8 mouse cellular contexts compared by ENCODE assay signal in the genomic region with DNA sequence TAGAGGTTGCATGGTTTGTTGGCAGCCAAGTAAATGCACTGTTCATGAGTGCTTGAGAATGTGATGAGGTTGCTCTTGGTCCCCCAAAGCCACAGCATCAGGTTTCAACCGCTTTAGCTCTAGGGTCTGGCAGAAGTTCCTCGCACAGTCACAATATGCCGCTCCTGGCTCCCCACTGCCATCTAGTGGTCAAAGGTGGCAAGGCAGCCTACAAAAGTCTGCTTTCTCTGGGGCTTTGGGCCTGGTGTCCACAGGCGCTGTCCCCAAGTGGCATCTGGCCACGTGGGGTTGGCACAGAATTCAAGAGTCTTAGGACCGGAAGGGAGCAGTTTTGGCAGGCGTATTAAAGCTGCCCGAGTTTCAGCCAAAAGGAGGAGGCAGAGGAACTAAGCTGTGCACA. TPM values are rescaled to one million over a fixed set of nuclear protein-coding genes. Genes with fewer than 3 reads are reported as not detected.
DNase-seq lines count a peak whose midpoint lies in the region; ATAC-seq and TF ChIP-seq lines count a peak whose summit lies in the region.

No protein-coding gene starts in this region.

- peaks cover 0 to 16% of the 10 kb centered on the region in 2 experiments; a peak in 2 of 4 replicates for H3K4me1 ChIP-seq in CH12.LX (ENCODE audit: control insufficient read depth in 1 of 2, insufficient read depth in 2 of 2)
- H3K4me1 ChIP-seq in brown adipose tissue, adult 24 weeks (ENCODE audit: control insufficient read depth, insufficient read depth, insufficient read length, low read length) = peaks cover 10% of the 10 kb centered on the region
- H3K4me1 ChIP-seq in forebrain, embryonic 10.5 days = peaks cover 40% of the 10 kb centered on the region
- peaks cover 27% of the 10 kb centered on the region for H3K4me1 ChIP-seq in heart, embryonic 16.5 days (ENCODE audit: control insufficient read depth, insufficient read depth, low read length)
- no peaks in the 10 kb centered on the region for H3K4me1 ChIP-seq in liver, embryonic 14.5 days (replicated peaks; ENCODE audit: control insufficient read depth in 2 of 2, insufficient read depth in 2 of 2, low read length in 1 of 2)
- peaks cover 31% of the 10 kb centered on the region for H3K4me1 ChIP-seq in neural tube, embryonic 12.5 days
- peaks cover 7% of the 10 kb centered on the region for H3K4me1 ChIP-seq in stomach, postnatal 0 days (replicated peaks; ENCODE audit: control insufficient read depth, insufficient read depth)

- no peak overlapping the region for H3K9ac ChIP-seq in CH12.LX (ENCODE audit: insufficient read depth, low read depth)
- H3K9ac ChIP-seq in heart, embryonic 16.5 days (ENCODE audit: low read length) = 0 out of 2 replicates have a peak overlapping the region, but pooled peaks have one; percentile 37
- H3K9ac ChIP-seq in liver, embryonic 14.5 days (replicated peaks) = no peak overlapping the region
- no peak overlapping the region for H3K9ac ChIP-seq in neural tube, embryonic 12.5 days
- no peak overlapping the region for H3K9ac ChIP-seq in stomach, postnatal 0 days (ENCODE audit: low read length)

- no peaks in the 10 kb centered on the region for H3K9me3 ChIP-seq in CH12.LX (replicated peaks; ENCODE audit: low read length)
- H3K9me3 ChIP-seq in forebrain, embryonic 10.5 days = no peaks in the 10 kb centered on the region
- H3K9me3 ChIP-seq in heart, embryonic 16.5 days (replicated peaks; ENCODE audit: control insufficient read depth, low read length) = no peaks in the 10 kb centered on the region
- no peaks in the 10 kb centered on the region for H3K9me3 ChIP-seq in liver, embryonic 14.5 days (ENCODE audit: control insufficient read depth, low read length)
- H3K9me3 ChIP-seq in neural tube, embryonic 12.5 days = no peaks in the 10 kb centered on the region
- H3K9me3 ChIP-seq in stomach, postnatal 0 days (ENCODE audit: control insufficient read depth, low read length) = no peaks in the 10 kb centered on the region

- 7% methylated on average over 8 of the region's 8 CpGs for WGBS in forebrain, embryonic 10.5 days
- 4% methylated on average over 8 of the region's 8 CpGs for WGBS in heart, embryonic 16.5 days
- 7% methylated on average over 8 of the region's 8 CpGs for WGBS in liver, embryonic 14.5 days (ENCODE audit: insufficient replicate concordance)
- WGBS in neural tube, embryonic 12.5 days = 6% methylated on average over 8 of the region's 8 CpGs
- 4% methylated on average over 8 of the region's 8 CpGs for WGBS in stomach, postnatal 0 days

- H3K79me2 ChIP-seq in CH12.LX (replicated peaks; ENCODE audit: control insufficient read depth, extremely low read depth, insufficient read depth, poor library complexity, severe bottlenecking) = no peaks in the 10 kb centered on the region

- TF ChIP-seq CTCF in CH12.LX (conservative IDR thresholded peaks at IDR 0.05 in 1 of 2, IDR thresholded peaks at IDR 0.05 in 1 of 2; ENCODE audit: low read depth in 2 of 2, low read length in 2 of 2) = peak; percentile 96 to 99
- TF ChIP-seq CTCF in liver, embryonic 14.5 days (IDR thresholded peaks at IDR 0.05; ENCODE audit: low read depth) = peak; percentile 99
- peak; percentile 100 for TF ChIP-seq CTCF in stomach, postnatal 0 days (IDR thresholded peaks at IDR 0.05; ENCODE audit: low read depth)

- DNase-seq in CH12.LX (ENCODE audit: extremely low read depth) = peak; percentile 76
- peak; percentile 89 for DNase-seq in forebrain, embryonic 10.5 days (ENCODE audit: extremely low spot score, low spot score)
- DNase-seq in kidney, postnatal 36 days = peak; percentile 78 to 94
- peak; percentile 12 to 29 (median 14) for DNase-seq in liver, embryonic 14.5 days (ENCODE audit: low read depth in 3 of 3, low spot score in 3 of 3)
- DNase-seq in stomach, postnatal 0 days (ENCODE audit: low spot score) = peak; percentile 86

- no peak for TF ChIP-seq EP300 in CH12.LX (IDR thresholded peaks at IDR 0.05; ENCODE audit: low read length)
- no peak for TF ChIP-seq EP300 in liver, embryonic 14.5 days (IDR thresholded peaks at IDR 0.05; ENCODE audit: low read depth)
- no peak for TF ChIP-seq EP300 in stomach, postnatal 0 days (optimal IDR thresholded peaks at IDR 0.05)

- peaks cover 7% of the 10 kb centered on the region for H3K27me3 ChIP-seq in CH12.LX (replicated peaks)
- peaks cover 56% of the 10 kb centered on the region for H3K27me3 ChIP-seq in forebrain, embryonic 10.5 days (ENCODE audit: poor library complexity, severe bottlenecking)
- H3K27me3 ChIP-seq in heart, embryonic 16.5 days (ENCODE audit: control insufficient read depth, insufficient read depth, low read length) = no peaks in the 10 kb centered on the region
- peaks cover 42% of the 10 kb centered on the region for H3K27me3 ChIP-seq in liver, embryonic 14.5 days (ENCODE audit: control insufficient read depth, insufficient read depth, low read length)
- peaks cover 42% of the 10 kb centered on the region for H3K27me3 ChIP-seq in neural tube, embryonic 12.5 days (replicated peaks)
- H3K27me3 ChIP-seq in stomach, postnatal 0 days (ENCODE audit: control insufficient read depth, insufficient read depth, low read length) = no peaks in the 10 kb centered on the region

- in situ Hi-C loops in CH12.LX (cut with MboI; ENCODE audit: low pct_ligation_motif_present, low pct_unique_long_range_greater_than_20kb, low sequenced_read_pairs) = no loop called here

- peak; percentile 98 for TF ChIP-seq RAD21 in CH12.LX (IDR thresholded peaks at IDR 0.05; ENCODE audit: low read depth, low read length)

- ATAC-seq in heart, embryonic 16.5 days (replicated peaks; ENCODE audit: extremely low read depth, insufficient read depth, low FRiP score) = peak; percentile 61
- no peak for ATAC-seq in liver, embryonic 14.5 days (ENCODE audit: insufficient read depth)
- 0 out of 2 replicates have a peak, but pooled peaks have one; percentile 37 for ATAC-seq in neural tube, embryonic 12.5 days (ENCODE audit: low FRiP score, low read depth)
- ATAC-seq in stomach, postnatal 0 days (ENCODE audit: low FRiP score, low TSS enrichment) = peak; percentile 50

- no peak overlapping the region for H3K27ac ChIP-seq in CH12.LX (ENCODE audit: insufficient read depth, low read depth)
- peak overlapping the region; percentile 88 for H3K27ac ChIP-seq in brown adipose tissue, adult 24 weeks (replicated peaks; ENCODE audit: low read depth, low read length)
- H3K27ac ChIP-seq in forebrain, embryonic 10.5 days = no peak overlapping the region
- peak overlapping the region; percentile 43 for H3K27ac ChIP-seq in heart, embryonic 16.5 days (ENCODE audit: low read length)
- H3K27ac ChIP-seq in liver, embryonic 14.5 days = no peak overlapping the region
- H3K27ac ChIP-seq in neural tube, embryonic 12.5 days = no peak overlapping the region
- H3K27ac ChIP-seq in stomach, postnatal 0 days (replicated peaks) = peak overlapping the region; percentile 61; the same call in 1 of the 2 replicates

- no peak overlapping the region for H3K4me2 ChIP-seq in CH12.LX (ENCODE audit: insufficient read depth, low read depth, poor library complexity, severe bottlenecking)
- 0 out of 2 replicates have a peak overlapping the region, but pooled peaks have one; percentile 14 for H3K4me2 ChIP-seq in heart, embryonic 16.5 days (ENCODE audit: low read depth, low read length)
- no peak overlapping the region for H3K4me2 ChIP-seq in liver, embryonic 14.5 days (ENCODE audit: low read depth)
- H3K4me2 ChIP-seq in neural tube, embryonic 12.5 days (replicated peaks) = no peak overlapping the region
- no peak overlapping the region for H3K4me2 ChIP-seq in stomach, postnatal 0 days (replicated peaks; ENCODE audit: low read depth)

- dilution Hi-C loops in CH12.LX (cut with MboI; ENCODE audit: extremely low pct_ligation_motif_present, extremely low pct_unique_long_range_greater_than_20kb, low sequenced_read_pairs) = no loop called here

- no peaks in the 10 kb centered on the region for H3K36me3 ChIP-seq in CH12.LX (replicated peaks in 1 of 2; ENCODE audit: control insufficient read depth in 1 of 2, insufficient read depth in 1 of 2, low read length in 1 of 2)
- no peaks in the 10 kb centered on the region for H3K36me3 ChIP-seq in forebrain, embryonic 10.5 days (replicated peaks)
- H3K36me3 ChIP-seq in heart, embryonic 16.5 days (ENCODE audit: control insufficient read depth, insufficient read depth) = peaks cover 9% of the 10 kb centered on the region; the same call in 1 of the 2 replicates
- no peaks in the 10 kb centered on the region for H3K36me3 ChIP-seq in liver, embryonic 14.5 days (replicated peaks; ENCODE audit: control insufficient read depth, insufficient read depth, low read depth)
- H3K36me3 ChIP-seq in neural tube, embryonic 12.5 days = no peaks in the 10 kb centered on the region
- peaks cover 2% of the 10 kb centered on the region; the same call in 1 of the 2 replicates for H3K36me3 ChIP-seq in stomach, postnatal 0 days (ENCODE audit: control insufficient read depth, insufficient read depth, low read length)

- H3K4me3 ChIP-seq in CH12.LX (replicated peaks in 1 of 3; ENCODE audit: low read depth in 2 of 3, low read length in 2 of 3, poor library complexity in 1 of 3) = no peak overlapping the region
- no peak overlapping the region for H3K4me3 ChIP-seq in brown adipose tissue, adult 24 weeks (ENCODE audit: insufficient read depth, low read depth, low read length)
- H3K4me3 ChIP-seq in forebrain, embryonic 10.5 days = no peak overlapping the region
- no peak overlapping the region for H3K4me3 ChIP-seq in heart, embryonic 16.5 days (ENCODE audit: low read length)
- H3K4me3 ChIP-seq in liver, embryonic 14.5 days (ENCODE audit: insufficient read depth in 1 of 2, low read depth in 2 of 2, low read length in 2 of 2) = no peak overlapping the region
- H3K4me3 ChIP-seq in neural tube, embryonic 12.5 days = no peak overlapping the region
- no peak overlapping the region for H3K4me3 ChIP-seq in stomach, postnatal 0 days (ENCODE audit: low read depth, low read length)

- TF ChIP-seq POLR2A in CH12.LX (IDR thresholded peaks at IDR 0.05; ENCODE audit: low read depth, low read length) = no peak

TF ChIP-seq in CH12.LX, 34 proteins besides CTCF, POLR2A, EP300 and RAD21 (continues in another document):
- peak; percentile 92 for TF ChIP-seq ZC3H11A (IDR thresholded peaks at IDR 0.05; ENCODE audit: low read depth, low read length)
- TF ChIP-seq BHLHE40 (IDR thresholded peaks at IDR 0.05; ENCODE audit: low read depth, low read length) = no peak

RNA-seq across cellular contexts. Expression of a gene that starts 6.8 kb away (rescaled TPM):
- total RNA-seq in CH12.LX (2012; rRNA removed) (not detected in 2 replicates), CH12.LX (2014; rRNA removed) (not detected in 2 replicates)
- 0.22 TPM in 1 of 2 replicates, not detected in the other for polyA plus RNA-seq in CH12.LX (2012; ENCODE audit: insufficient read length, low read depth)
- polyA plus RNA-seq in brown adipose tissue, adult 24 weeks (2012; ENCODE audit: insufficient read depth, insufficient read length, missing spikeins) = 51.2 and 71.0 TPM in 2 replicates
- polyA plus RNA-seq in forebrain, embryonic 10.5 days (2016; fragmentation: Nextera tagmentation; extraction: Ambion mirVana) = 12.9 and 15.6 TPM in 2 replicates
- polyA plus RNA-seq in heart, embryonic 16.5 days (2015; fragmentation: Nextera tagmentation; extraction: Ambion mirVana) = 119 and 126 TPM in 2 replicates
- 3.8 and 4.2 TPM in 2 replicates for polyA plus RNA-seq in liver, embryonic 14.5 days (2012; rRNA removed)
- polyA plus RNA-seq in liver, embryonic 14.5 days (2014; fragmentation: Nextera tagmentation; extraction: Ambion mirVana) = 12.4 TPM in 2 replicates
- 29.8 and 31.7 TPM in 2 replicates for polyA plus RNA-seq in neural tube, embryonic 12.5 days (2016; fragmentation: Nextera tagmentation; extraction: Ambion mirVana)
- polyA plus RNA-seq in stomach, postnatal 0 days (2015; fragmentation: Nextera tagmentation; extraction: Ambion mirVana) = 96.7 and 102 TPM in 2 replicates

Comparison
In these comparisons a context has a peak if more than half of its experiments do, and no peak if none do; other contexts are left out.
1. DNase-seq: peak in every context shown above with its lines; median percentile 89 in forebrain, embryonic 10.5 days; 86 in kidney, postnatal 36 days; 86 in stomach, postnatal 0 days; 76 in CH12.LX; 14 in liver, embryonic 14.5 days.
2. H3K27ac ChIP-seq: peak in brown adipose tissue, adult 24 weeks (single experiment), heart, embryonic 16.5 days (single experiment) and stomach, postnatal 0 days (single experiment); none in CH12.LX (single experiment), forebrain, embryonic 10.5 days (single experiment), liver, embryonic 14.5 days (single experiment) and neural tube, embryonic 12.5 days (single experiment).
3. Peak in every context shown above with its lines, with median percentiles within 50 percentile points of each other: CTCF ChIP-seq.